Comparison of ENCODE assay signal across 9 mouse cellular contexts in genomic region chr19:41270151-41270727, GRCm38 (mm10). TPM values are rescaled to one million over a fixed set of nuclear protein-coding genes. Genes with fewer than 3 reads are reported as not detected.
DNase-seq lines count a peak whose midpoint lies in the region; ATAC-seq and TF ChIP-seq lines count a peak whose summit lies in the region.
"Had no signal": no experiment of that assay in that cellular context is flagged by ENCODE, and none has a peak within 500 bp of the region (broad histone marks: within the 10 kb centered on the region; RNA-seq: fewer than 3 reads in every experiment).

No protein-coding gene starts in this region.

- ATAC-seq in heart, embryonic 16.5 days (replicated peaks; ENCODE audit: extremely low read depth, insufficient read depth, low FRiP score): 0 out of 2 replicates have a peak, but pooled peaks have one; percentile 23
- ATAC-seq in heart, embryonic 12.5 days (ENCODE audit: insufficient number of reproducible peaks, low FRiP score): no peak

- no peak overlapping the region for H3K4me2 ChIP-seq in heart, embryonic 16.5 days (ENCODE audit: low read depth, low read length)
- H3K4me2 ChIP-seq in heart, embryonic 12.5 days: no peak overlapping the region

- no peak overlapping the region for H3K27ac ChIP-seq in heart, embryonic 16.5 days (ENCODE audit: low read length)
- no peak overlapping the region for H3K27ac ChIP-seq in heart, embryonic 12.5 days (ENCODE audit: poor library complexity, severe bottlenecking)
- no peak overlapping the region for H3K27ac ChIP-seq in cerebellum, adult 2 months (ENCODE audit: insufficient read depth, low read length)

- no peak overlapping the region for H3K4me3 ChIP-seq in heart, embryonic 16.5 days (ENCODE audit: low read length)
- no peak overlapping the region for H3K4me3 ChIP-seq in heart, embryonic 12.5 days
- H3K4me3 ChIP-seq in cerebellum, adult 2 months (replicated peaks; ENCODE audit: insufficient read depth, low read depth, low read length): no peak overlapping the region
- H3K4me3 ChIP-seq: erythroblast, embryonic 14.5 days had no signal

- no peak for TF ChIP-seq CTCF in cerebellum, adult 2 months (IDR thresholded peaks at IDR 0.05; ENCODE audit: borderline replicate concordance, insufficient read depth, low read depth, low read length)

- H3K36me3 ChIP-seq in heart, embryonic 16.5 days (ENCODE audit: control insufficient read depth, insufficient read depth): no peaks in the 10 kb centered on the region
- H3K36me3 ChIP-seq in heart, embryonic 12.5 days: no peaks in the 10 kb centered on the region

- WGBS in heart, embryonic 16.5 days: 45% methylated on average over 9 of the region's 9 CpGs
- 56% methylated on average over 9 of the region's 9 CpGs for WGBS in heart, embryonic 12.5 days
- 29% methylated on average over 9 of the region's 9 CpGs for WGBS in cerebellum, adult 2 months

- intact Hi-C loops in left cerebral cortex, postnatal 14 days (cut with DNase I): no loop called here

- H3K9ac ChIP-seq in heart, embryonic 16.5 days (ENCODE audit: low read length): no peak overlapping the region
- H3K9ac ChIP-seq in heart, embryonic 12.5 days: no peak overlapping the region

- H3K4me1 ChIP-seq in heart, embryonic 16.5 days (ENCODE audit: control insufficient read depth, insufficient read depth, low read length): no peaks in the 10 kb centered on the region
- peaks cover 3% of the 10 kb centered on the region for H3K4me1 ChIP-seq in heart, embryonic 12.5 days (replicated peaks)
- H3K4me1 ChIP-seq in cerebellum, adult 2 months (ENCODE audit: control insufficient read depth, insufficient read depth, low read length): no peaks in the 10 kb centered on the region

- peak; percentile 91 for DNase-seq in Muller cell, postnatal 12 days (ENCODE audit: inconsistent ontology term)
- peak; percentile 54 to 58 for DNase-seq in frontal cortex, postnatal 10 days (ENCODE audit: low spot score in 2 of 2)
- DNase-seq in left cerebral cortex, postnatal 14 days (ENCODE audit: low spot score in 2 of 2): peak; percentile 66 to 87
- DNase-seq in spleen, postnatal 36 days (ENCODE audit: low spot score in 2 of 2): no peak
- no peak for DNase-seq in cerebellum, adult 2 months
- no peak for DNase-seq in thymus, postnatal 0 days (ENCODE audit: low spot score)

- H3K27me3 ChIP-seq in heart, embryonic 16.5 days (ENCODE audit: control insufficient read depth, insufficient read depth, low read length): no peaks in the 10 kb centered on the region
- peaks cover 6% of the 10 kb centered on the region; the same call in 1 of the 2 replicates for H3K27me3 ChIP-seq in heart, embryonic 12.5 days (replicated peaks)
- H3K27me3 ChIP-seq in cerebellum, adult 2 months (ENCODE audit: control insufficient read depth, insufficient read depth, low read length): no peaks in the 10 kb centered on the region

- TF ChIP-seq POLR2A in cerebellum, adult 2 months (IDR thresholded peaks at IDR 0.05; ENCODE audit: borderline replicate concordance, insufficient read depth, low read length): no peak

- no peaks in the 10 kb centered on the region for H3K9me3 ChIP-seq in heart, embryonic 16.5 days (replicated peaks; ENCODE audit: control insufficient read depth, low read length)
- H3K9me3 ChIP-seq in heart, embryonic 12.5 days (replicated peaks): no peaks in the 10 kb centered on the region

RNA-seq across cellular contexts. Expression of gene Tm9sf3, which starts 6.4 kb away (rescaled TPM):
- 87.7 and 95.1 TPM in 2 replicates for polyA plus RNA-seq in heart, embryonic 16.5 days (2015; fragmentation: Nextera tagmentation; extraction: Ambion mirVana)
- polyA plus RNA-seq in heart, embryonic 12.5 days (2016; fragmentation: Nextera tagmentation; extraction: Ambion mirVana): 140 and 142 TPM in 2 replicates
- 100 to 1,000 TPM; 138 TPM for total RNA-seq in left cerebral cortex, postnatal 14 days (2021)
- 87.4 and 92.8 TPM in 2 replicates for polyA plus RNA-seq in cerebellum, adult 2 months (2012; rRNA removed)
- polyA plus RNA-seq in thymus, postnatal 0 days (2015; fragmentation: Nextera tagmentation; extraction: Ambion mirVana): 118 and 131 TPM in 2 replicates

Comparison
In these comparisons a context has a peak if more than half of its experiments do, and no peak if none do; other contexts are left out.
1. DNase-seq: peak in Muller cell, postnatal 12 days (single experiment), frontal cortex, postnatal 10 days (2 of 2) and left cerebral cortex, postnatal 14 days (2 of 2); none in spleen, postnatal 36 days (0 of 2), cerebellum, adult 2 months (0 of 2) and thymus, postnatal 0 days (single experiment).